Mouse (Mus musculus) testis, adult 2 months (tissue): ENCODE measurements around the gene Ccna1. TPM values are rescaled to one million over a fixed set of nuclear protein-coding genes. Genes with fewer than 3 reads are reported as not detected.

Experiments
- H3K27ac ChIP-seq: fragments of 200-500 bp; 2 replicates; pipeline ENCODE4 v1.5.1; 2012; ENCODE audit warnings: low read depth, low read length; ENCODE audit not compliant: control insufficient read depth, insufficient read depth
- H3K27me3 ChIP-seq: fragments of 200-500 bp; 2 replicates; pipeline ENCODE4 v1.6.1; 2012; ENCODE audit warnings: mild to moderate bottlenecking, low read length, moderate library complexity; ENCODE audit not compliant: control insufficient read depth, insufficient read depth
- H3K36me3 ChIP-seq: fragments of 200-500 bp; 2 replicates; pipeline ENCODE4 v1.6.1; 2012; ENCODE audit warnings: mild to moderate bottlenecking, low read length; ENCODE audit not compliant: control insufficient read depth, insufficient read depth
- H3K4me1 ChIP-seq: fragments of 200-500 bp; 2 replicates; pipeline ENCODE4 v1.6.1; 2012; ENCODE audit warnings: low read length; ENCODE audit not compliant: control insufficient read depth, insufficient read depth
- H3K4me3 ChIP-seq: fragments of 200-500 bp; 2 replicates; pipeline ENCODE4 v1.5.1; 2012; ENCODE audit warnings: low read depth, mild to moderate bottlenecking, low read length, moderate library complexity, mixed read lengths; ENCODE audit not compliant: control insufficient read depth
- CTCF ChIP-seq: fragments of 200-500 bp; IDR thresholded peaks from 2 replicates; pipeline ENCODE4 v1.5.1; 2012; ENCODE audit warnings: low read depth, mild to moderate bottlenecking, inconsistent platforms, low read length, moderate library complexity; ENCODE audit not compliant: control insufficient read depth, insufficient read depth, insufficient replicate concordance
- POLR2A ChIP-seq: fragments of 200-500 bp; IDR thresholded peaks from 2 replicates; pipeline ENCODE4 v1.6.1; 2012; ENCODE audit warnings: low read depth, mild to moderate bottlenecking, inconsistent platforms, low read length, moderate library complexity; ENCODE audit not compliant: control insufficient read depth
- polyA plus RNA-seq: library from polyadenylated mRNA; depleted of rRNA; stranded (reverse); fragments of >200 nt; gene quantifications from 2 replicates; pipeline ENCODE4 v1.2.3, GENCODE M21; 2012

The Ccna1 gene
- polyA plus RNA-seq, 1 experiment = 144 TPM

DNA sequence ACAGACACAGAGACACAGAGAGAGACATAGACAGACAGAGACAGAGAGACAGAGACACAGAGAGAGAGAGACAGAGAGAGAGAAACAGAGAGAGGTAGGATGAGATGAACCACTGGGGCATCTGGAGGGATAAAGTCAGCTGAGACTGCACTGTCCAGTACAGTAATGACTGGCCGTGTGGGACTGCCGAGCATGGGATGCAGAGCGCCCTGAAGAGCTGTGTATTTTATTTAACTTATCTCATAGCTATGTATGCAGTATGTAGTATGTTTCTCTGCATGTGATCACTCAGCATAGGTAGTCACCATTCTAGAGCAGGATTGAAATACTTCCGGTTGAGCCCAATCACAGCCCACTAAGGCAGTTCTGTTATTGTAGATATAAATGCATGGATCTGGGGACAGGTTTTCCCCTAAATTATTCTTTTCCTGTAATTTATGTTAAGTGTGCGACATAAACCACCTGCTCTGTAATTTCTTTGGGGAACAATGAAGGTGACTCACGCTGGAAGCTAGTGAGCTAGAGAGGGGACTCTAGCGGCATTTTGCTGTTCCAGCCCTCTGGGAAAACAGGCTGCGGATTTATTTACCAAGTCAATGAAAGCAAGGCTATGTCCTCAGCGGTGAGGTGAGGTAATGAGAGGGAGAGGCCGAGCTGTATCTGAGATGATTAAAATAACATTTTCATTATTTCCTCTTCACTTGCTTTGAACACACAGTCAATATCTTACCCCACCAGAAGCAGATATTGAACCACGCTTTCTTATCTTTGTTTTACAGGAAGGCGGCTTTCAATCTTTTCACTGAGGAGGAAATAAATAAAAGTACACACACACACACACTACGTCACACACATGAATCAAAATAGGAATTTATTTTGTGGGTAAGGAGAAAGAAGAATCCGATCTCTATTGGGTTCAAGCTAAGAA, 10.7 kb upstream of the Ccna1 start:
- Histone ChIP-seq H3K36me3 (no peaks in the 10 kb centered on the region), H3K27ac (no peak overlapping the region), H3K27me3 (no peaks in the 10 kb centered on the region), H3K4me3 (no peak overlapping the region), H3K4me1 (no peaks in the 10 kb centered on the region)
- no peak for TF ChIP-seq CTCF
- no peak for TF ChIP-seq POLR2A

GRCm38 (mm10) chr3:55064396-55064795, 9.1 kb upstream of the Ccna1 start:
- Histone ChIP-seq H3K27me3 (no peaks in the 10 kb centered on the region), H3K27ac (no peak overlapping the region), H3K4me1 (no peaks in the 10 kb centered on the region), H3K36me3 (no peaks in the 10 kb centered on the region), H3K4me3 (no peak overlapping the region)
- TF ChIP-seq CTCF = peak; percentile 77; the same call in 1 of the 2 replicates
- no peak for TF ChIP-seq POLR2A

- TF ChIP-seq POLR2A (no peak), CTCF (no peak)
- no peak overlapping the region for H3K27ac ChIP-seq
- H3K27me3 ChIP-seq = no peaks in the 10 kb centered on the region
- no peaks in the 10 kb centered on the region; the same call in 1 of the 2 replicates for H3K4me1 ChIP-seq
- H3K36me3 ChIP-seq = no peaks in the 10 kb centered on the region
- no peak overlapping the region for H3K4me3 ChIP-seq
Measured at GRCm38 (mm10) chr3:55062653-55063052, 7.4 kb upstream of the Ccna1 start.

DNA sequence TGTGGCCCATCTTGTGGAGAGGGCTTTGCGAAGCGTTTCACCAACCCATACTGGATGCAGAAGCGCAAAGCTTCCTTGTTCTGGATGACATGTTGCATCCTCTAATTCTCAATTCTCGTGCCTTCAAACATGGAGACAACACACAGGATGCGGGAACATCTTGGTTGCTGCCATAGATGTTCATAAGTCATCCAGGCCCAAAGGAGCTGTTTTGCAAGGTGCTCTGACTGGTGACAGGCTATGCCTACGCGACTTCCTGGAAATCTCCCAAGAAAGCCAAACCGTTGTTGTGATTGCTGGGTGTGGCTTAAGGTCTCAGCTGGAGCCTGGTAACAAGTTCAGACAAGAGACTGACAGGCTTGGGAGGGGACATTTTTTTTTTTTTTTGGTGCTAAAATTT, 1.1 kb upstream of the Ccna1 start:
- H3K36me3 ChIP-seq = no peaks in the 10 kb centered on the region
- peaks cover 11% of the 10 kb centered on the region for H3K4me1 ChIP-seq
- no peak for TF ChIP-seq CTCF
- H3K27ac ChIP-seq = no peak overlapping the region
- H3K27me3 ChIP-seq = no peaks in the 10 kb centered on the region
- H3K4me3 ChIP-seq = peak overlapping the region; percentile 10

DNA sequence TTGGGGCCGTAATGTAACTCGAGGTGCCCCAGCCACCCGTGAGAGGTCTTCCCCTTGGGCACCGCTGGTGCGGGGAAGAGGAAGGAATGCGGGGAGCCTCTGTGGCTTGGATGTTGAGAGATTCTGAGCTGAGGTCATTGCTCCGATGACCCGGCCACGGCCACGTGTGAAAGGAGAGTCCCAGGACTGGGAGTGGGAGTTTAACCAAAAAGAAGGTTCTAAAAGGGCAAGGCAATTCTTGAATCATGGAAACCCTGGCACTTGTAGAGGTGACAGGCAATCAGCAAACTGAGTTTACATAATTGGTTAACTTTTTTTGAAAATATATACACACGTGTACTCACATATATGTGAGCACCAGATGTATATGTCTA, 433 bp upstream of the Ccna1 start:
- 0 out of 2 replicates have a peak, but pooled peaks have one; percentile 9 for TF ChIP-seq POLR2A
- TF ChIP-seq CTCF = no peak
- Histone ChIP-seq H3K36me3 (no peaks in the 10 kb centered on the region), H3K4me1 (peaks cover 11% of the 10 kb centered on the region), H3K4me3 (peak overlapping the region; percentile 97), H3K27ac (peak overlapping the region; percentile 92), H3K27me3 (no peaks in the 10 kb centered on the region)

DNA sequence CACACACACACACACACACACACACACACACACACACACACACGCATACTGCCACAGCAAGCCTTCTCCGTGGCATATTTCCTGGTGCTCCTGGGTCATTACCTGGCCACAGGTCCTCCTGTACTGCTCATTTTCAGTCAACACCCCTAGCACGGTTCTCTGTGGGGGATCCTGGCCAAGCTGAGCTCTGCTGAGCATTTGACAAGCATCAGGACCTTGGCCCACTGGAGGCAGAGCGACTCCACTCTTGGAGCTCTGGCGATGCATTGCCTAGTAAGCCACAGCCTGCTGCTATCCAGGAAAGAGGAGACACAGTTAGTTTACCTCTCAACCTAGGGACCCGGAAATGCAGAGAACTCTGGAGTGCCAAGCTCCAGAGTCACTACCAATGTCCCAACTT, 1.1 kb downstream of the Ccna1 start:
- peaks cover 11% of the 10 kb centered on the region for H3K4me1 ChIP-seq
- no peak overlapping the region for H3K27ac ChIP-seq
- H3K36me3 ChIP-seq = no peaks in the 10 kb centered on the region
- TF ChIP-seq CTCF = no peak
- no peak for TF ChIP-seq POLR2A
- H3K4me3 ChIP-seq = peak overlapping the region; percentile 97
- H3K27me3 ChIP-seq = no peaks in the 10 kb centered on the region

DNA sequence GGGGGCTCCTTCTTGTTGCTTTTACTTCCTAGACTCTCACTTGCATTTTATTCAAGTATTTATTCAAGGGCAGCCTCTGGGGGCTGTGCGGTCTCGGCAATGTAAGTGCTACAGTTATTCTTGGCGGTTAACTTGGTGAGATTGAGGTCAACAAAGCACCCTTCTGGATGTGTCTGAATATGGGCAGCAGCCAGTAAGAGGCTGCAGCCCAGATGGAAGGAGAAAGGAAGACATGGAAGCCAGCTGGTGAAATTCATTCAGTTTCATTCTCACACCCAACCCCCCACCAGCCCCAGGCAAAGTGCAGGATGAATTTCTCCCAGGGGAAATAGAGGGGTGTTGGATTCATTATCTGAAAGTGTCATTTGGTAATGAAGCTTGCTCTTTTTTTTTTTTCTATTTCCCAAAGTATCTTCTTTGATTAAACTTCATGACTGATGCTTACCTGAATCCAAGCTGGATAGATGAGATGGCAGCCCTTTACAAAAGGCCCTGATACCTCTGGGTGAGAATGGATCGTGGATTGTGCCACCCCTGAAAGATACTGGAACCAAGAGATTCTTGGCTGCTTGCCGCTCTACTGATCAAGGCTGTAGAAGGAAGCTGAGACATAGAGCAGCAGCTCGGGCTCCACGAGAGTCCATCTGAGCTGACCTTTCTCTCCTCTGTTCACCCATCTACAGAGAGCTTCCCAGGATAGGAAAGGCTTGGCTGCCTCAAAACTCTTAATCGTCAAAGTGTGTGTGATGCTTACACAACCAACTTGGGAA, 10.5 kb downstream of the Ccna1 start:
- H3K36me3 ChIP-seq = no peaks in the 10 kb centered on the region
- no peak overlapping the region for H3K4me3 ChIP-seq
- no peak overlapping the region for H3K27ac ChIP-seq
- TF ChIP-seq POLR2A (no peak), CTCF (no peak)
- no peaks in the 10 kb centered on the region for H3K27me3 ChIP-seq
- no peaks in the 10 kb centered on the region for H3K4me1 ChIP-seq
